Mouse (Mus musculus): ENCODE results near the gene Gm49510. TPM values are rescaled to one million over a fixed set of nuclear protein-coding genes. Genes with fewer than 3 reads are reported as not detected.
A peak's percentile ranks its signal among the peaks of the same experiment; 100 is the strongest.

Gene Gm49510
- polyA plus RNA-seq (2012; rRNA removed), result not detected in 2 replicates

GRCm38 (mm10) chr15:78899409-78899739 is at the start of gene Gm49510:
Gm49510 (plus strand) TSS chr15:78899667.
- DNase-seq (ENCODE audit: low read depth), result no peak

- DNase-seq (ENCODE audit: low read depth), result no peak
These were observed 49.2 kb upstream of the Gm49510 start for GRCm38 (mm10) chr15:78850059-78850824.

DNA sequence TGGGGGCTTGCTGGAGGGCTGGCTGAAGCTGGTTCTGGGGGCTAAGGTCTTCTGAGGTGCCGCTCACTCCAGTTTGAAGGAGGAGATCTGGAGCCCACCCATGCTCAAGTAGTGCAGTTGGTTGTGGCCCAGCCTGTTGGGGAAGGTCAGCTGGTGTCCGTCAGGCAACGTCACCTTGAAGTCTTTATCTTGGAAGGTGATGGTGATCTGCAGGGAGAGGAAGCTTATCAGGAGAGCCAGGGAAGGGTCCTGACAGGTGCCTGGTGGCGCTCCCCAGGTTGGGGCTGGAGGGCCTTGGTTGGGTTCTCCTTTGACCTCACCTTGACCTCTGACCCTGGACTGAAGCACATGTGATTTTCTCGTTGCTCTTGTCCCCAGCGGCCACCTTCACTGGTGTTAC is 48.5 kb upstream of the Gm49510 start:
- DNase-seq (ENCODE audit: low read depth), result no peak

DNA sequence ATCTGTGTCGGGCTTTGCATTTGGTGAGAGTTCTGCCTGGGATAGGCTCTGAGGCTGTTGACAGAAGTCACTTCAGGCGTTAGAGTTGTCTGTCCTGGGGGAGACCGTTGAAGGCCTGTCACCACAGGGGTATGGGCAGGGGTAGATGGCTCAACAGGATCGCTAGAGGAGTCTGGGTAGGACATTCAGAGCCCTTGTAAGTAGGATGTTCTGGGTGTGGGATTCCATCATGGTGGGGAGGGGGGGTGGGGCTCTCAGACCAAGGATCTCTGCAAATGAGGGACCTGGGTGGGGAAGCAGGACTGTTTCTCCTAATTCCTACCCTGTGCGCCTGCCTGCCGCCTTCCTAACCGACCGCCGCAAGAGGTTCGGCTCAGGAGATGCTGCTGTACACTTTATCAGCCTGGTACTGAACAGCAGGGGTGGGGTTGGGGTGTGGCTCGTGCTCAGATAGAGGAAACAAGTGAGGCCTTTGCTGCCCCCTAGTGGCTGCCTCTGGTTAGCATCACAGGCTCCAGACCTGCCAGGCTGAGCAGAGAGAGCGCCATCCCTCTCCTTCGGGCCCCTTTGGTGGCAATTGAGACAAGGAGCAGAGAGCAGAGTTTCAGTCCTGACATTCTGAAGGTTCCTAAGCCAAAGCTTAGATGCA is 47.8 kb upstream of the Gm49510 start:
- DNase-seq (ENCODE audit: low read depth), result no peak

DNA sequence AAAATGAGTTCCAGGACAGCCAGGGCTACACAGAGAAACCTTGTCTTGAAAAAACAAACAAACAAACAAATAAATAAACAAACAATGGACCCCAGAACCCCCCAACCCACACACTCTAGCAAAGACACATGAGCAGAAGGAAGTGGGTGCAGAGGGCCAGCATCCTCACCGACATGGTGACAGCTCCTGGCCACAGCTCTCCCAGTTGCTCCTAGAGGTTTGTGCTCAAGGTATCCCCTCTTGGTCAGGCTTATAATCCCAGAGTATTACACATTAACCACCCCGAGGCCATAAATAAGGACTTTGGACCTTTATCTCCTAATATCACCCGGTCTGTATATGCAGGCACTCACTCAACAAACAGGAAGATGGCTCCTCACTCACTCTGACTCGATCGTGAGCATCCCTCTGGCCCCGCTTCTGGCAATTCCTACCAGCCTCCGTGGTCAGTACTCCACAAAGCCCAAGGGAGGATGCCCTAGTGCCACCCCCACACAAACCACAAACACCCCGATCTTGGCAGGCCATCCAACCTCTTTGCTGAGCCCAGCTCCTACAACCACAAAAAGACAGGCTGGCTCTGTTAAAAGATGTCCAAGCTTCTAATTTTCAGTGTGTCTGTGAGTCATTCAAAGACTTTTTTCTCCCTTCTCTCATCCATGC is 44.0 kb upstream of the Gm49510 start, which contains the start of gene Lgals2:
Lgals2 (minus strand) TSS at position 227 of the 663 bp plus-strand sequence.
- no peak for DNase-seq (ENCODE audit: low read depth)

- no peak for DNase-seq (ENCODE audit: low read depth)
These were observed 42.5 kb upstream of the Gm49510 start for GRCm38 (mm10) chr15:78857009-78857408.

DNA sequence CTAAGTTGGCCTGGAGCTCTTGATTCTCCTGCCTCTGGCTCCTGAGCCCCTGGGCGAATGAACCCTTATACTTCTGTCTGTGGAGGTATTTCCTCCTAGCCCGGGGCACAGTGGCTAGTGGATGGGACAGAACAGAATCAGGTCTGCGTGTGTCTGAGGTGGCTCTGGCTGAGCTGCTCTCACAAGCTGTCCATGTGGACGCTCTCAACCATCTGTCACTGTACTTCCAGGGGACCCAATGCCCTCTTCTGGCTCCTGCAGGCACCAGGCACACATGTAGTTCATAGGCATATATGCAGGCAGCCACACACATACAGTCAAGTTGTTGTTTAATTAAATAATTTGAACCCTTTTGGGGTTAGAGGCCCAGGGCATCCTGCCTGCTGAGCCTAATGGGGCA is 40.2 kb upstream of the Gm49510 start:
- DNase-seq (ENCODE audit: low read depth), result no peak

DNA sequence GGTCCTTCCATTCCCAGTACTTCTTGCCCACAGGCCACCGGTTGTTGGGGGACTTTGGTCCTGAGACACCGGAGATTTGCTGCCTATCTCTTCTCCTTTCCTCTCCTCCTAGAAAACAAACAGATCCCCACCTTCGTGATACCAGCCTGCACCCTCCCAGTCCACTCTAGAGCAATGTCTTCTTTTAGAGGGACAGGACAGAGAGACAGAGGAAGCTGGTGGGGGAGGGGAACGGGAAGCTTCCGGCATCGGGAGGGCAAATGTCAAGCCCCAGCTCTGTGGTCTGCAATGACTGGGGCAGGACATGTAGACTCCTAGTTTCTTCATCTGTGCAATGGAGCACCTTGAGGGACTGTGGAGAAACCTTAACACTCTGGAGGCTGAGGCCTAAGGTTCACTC is 39.8 kb upstream of the Gm49510 start:
- no peak for DNase-seq (ENCODE audit: low read depth)

DNA sequence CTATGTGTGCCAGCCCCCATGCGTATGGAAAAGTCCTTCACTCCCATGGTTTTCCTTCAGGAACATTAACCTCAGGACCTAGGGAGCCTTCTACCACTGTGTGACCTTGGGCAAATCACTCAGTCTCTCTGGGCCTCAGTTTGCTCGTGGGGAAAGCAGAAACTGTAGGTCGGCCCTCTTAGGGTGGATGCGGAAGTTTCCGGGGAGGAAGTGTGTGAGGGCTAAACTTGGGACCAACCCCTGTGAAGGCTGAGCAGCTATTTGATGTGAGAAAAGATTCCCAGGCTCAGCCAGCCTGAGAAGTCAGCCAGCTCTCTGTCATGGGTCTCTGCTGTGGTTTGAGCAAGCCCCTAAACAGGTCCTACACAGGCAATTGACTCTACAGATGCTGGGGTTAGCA is 37.2 kb upstream of the Gm49510 start:
- DNase-seq (ENCODE audit: low read depth), result no peak

GRCm38 (mm10) chr15:78863154-78863553 is 36.3 kb upstream of the Gm49510 start:
- no peak for DNase-seq (ENCODE audit: low read depth)

GRCm38 (mm10) chr15:78863852-78864253 is 35.6 kb upstream of the Gm49510 start:
- DNase-seq (ENCODE audit: low read depth), result no peak

- DNase-seq (ENCODE audit: low read depth), result no peak
These were observed 31.1 kb upstream of the Gm49510 start for GRCm38 (mm10) chr15:78868398-78868797.

DNA sequence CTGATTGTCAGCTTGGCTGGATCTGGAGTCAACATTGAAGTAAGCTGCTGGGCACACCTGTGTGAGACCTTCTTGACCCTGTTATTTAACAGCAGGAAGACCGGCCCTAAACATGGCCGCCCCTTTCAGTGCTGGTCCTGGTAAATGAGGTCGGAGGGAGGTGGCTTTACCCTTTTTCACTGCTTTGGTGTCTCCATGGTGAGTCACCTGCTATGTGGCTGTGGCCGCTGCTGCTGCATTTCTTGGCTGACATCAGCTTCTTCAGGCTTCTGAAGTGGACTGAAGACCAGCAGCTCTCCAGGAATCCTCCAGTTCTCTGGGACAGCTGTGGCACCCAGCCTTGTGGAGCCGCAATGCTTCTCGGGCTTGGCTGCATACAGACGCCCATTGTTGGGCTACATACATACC is 30.6 kb upstream of the Gm49510 start:
- DNase-seq (ENCODE audit: low read depth), result no peak

DNA sequence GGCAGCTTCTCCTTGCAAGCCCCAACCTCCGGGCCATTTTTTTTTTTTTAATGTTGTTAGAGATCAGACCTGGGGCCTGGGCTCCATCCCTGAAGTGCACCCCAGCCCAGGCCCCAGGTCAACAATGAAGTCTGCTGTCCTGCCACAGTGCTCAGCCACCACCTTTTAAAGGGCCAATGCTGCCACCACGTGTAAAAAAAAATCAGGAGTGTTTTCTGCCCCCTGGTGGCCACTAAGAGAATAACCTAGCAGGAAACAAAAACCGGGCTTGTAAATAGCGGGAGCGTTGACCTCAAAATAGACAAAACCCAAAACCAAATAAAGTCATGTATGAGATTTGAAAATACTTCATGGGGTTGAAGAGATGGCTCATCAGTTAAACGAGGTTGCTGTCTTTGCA is 29.7 kb upstream of the Gm49510 start:
- DNase-seq (ENCODE audit: low read depth), result no peak

DNA sequence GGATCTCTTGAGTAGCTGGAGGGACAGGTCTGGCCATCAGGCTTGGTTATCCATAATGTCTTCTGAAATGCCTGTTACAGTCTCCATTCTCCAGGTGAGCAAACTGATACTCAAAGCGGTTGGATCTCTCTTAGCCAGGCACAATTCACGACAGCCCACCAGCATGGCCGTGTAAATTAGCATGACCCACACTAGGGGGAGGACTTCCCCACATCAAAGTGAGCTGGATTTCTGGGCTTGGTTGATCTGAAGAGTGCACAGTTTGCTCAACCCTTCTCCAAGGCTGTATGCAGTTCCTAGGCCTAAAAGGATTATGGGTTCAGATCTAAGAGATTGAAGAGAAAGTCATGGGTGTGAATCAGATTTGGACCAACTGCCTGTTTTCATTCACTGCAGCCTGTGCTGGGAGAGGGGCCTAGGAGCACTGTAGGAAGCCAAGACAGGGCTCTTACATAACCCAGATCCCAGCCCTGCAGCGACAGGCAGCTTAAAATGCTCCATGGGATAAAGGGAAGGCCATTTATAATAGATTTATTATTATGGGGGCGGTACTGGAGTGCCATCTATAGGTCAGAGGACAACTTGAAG is 27.4 kb upstream of the Gm49510 start:
- DNase-seq (ENCODE audit: low read depth), result peak; percentile 92

- no peak for DNase-seq (ENCODE audit: low read depth)
These were observed 25.5 kb upstream of the Gm49510 start for GRCm38 (mm10) chr15:78873803-78874435.

DNA sequence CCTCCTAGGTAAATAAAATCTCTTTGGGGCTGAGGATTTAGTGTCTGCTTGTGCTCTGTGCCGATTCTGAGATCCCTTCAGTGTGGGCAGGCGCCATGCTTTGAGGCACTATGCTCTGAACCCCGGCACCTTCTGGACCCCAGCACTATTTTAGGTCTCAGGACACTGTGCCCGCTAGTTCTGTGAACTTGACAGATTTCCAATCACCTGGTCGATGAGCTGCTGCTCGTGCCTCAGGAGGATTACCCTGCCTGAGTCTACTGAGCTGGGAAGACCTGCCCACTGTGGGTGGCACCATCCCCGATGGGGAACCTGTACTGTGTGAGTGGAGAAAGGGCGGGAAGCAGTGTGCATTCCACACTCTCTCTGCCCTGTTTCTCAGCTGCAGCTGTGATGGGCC is 24.5 kb upstream of the Gm49510 start:
- no peak for DNase-seq (ENCODE audit: low read depth)

DNA sequence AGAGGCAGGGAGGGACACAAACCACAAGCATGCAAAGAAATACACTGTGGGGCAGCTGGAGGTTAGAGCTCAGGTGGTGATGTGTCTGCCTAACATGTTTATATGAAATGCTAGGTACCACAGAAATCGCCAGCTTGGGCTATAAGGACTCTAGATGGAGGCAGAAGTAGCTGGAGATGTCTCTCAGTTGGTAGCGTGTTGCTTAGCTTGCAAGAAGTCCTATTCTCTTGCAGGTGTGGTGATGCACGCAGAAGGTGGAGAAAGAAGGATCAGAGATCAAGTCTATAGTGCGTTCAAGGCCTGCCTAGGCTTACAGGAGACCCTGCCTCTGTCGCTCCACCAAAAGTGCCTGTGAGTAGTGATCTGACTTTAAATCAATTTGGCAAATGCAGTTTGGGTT is 23.9 kb upstream of the Gm49510 start:
- DNase-seq (ENCODE audit: low read depth), result no peak

DNA sequence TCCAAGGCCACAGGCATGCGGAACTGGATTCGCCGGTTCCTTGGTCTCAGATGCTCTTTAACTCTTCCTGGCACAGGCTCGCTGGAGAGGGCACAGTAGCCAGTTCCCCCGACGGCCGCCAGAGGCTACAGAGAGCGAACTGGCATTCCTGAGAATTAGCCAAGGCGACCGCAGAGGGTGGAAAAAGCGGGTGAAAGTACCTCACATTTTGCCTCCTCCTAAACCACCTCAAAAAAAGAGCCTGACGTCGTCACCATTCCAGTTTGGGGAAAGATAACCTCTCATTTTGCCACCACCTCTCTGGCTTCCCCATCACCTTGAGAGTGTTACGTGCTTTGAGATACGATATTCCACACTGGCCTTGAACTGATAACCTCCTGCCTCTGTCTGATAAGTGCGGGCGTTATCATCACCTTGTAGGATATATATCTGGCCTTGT is 23.2 kb upstream of the Gm49510 start:
- peak; percentile 93 for DNase-seq (ENCODE audit: low read depth)

DNA sequence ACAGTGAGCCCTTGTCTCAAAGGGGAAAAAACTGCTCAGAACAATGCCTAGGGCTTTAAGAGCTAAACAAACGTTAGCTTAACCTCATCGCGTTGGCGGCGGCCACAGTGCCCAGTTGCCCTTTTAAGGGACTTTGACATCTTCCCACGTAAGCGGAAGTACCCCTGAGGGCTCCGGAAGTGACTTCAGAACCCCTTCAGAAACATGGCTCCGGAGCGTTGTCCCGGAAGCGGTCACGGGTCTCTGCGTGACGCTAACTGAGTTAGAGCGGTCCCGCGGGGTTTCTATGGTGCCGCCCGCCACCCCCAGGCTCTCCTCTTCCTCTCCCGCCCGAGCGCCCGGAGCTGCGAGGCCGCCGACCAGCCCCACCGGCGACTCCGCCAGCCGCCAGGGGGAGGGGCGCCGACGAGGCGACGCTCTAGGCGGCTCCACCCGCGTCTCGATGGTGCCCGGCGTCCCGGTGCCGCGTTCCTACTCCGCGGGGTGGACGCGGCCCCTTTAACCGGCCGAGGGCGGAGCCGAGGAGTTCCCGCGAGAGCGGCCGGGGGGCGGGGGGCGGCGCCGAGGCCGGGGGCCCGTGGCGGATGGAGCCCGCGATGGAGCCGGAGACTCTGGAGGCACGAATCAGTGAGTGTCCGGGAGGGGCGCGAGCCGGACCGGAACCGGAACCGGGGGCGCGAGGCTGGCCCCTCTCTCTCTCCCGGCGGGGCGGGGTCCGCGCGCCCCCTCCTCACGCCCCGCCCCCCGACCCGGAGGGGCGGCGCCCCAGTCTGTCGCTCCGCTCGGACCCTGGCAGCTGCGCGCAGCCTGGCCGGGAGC is 22.3 kb upstream of the Gm49510 start, which contains the start of gene Gga1:
Gga1 (plus strand) TSS at position 200 of the 819 bp plus-strand sequence.
- DNase-seq (ENCODE audit: low read depth), result peak; percentile 87

- DNase-seq (ENCODE audit: low read depth), result no peak
These were observed 21.6 kb upstream of the Gm49510 start for GRCm38 (mm10) chr15:78877810-78878390.

Data from gonadal fat pad, adult 2 months (tissue).